Mouse (Mus musculus) induced T-regulatory cell, adult 2 months (primary cell): Measurements from ENCODE around the gene Selplg.

Experiments used
- DNase-seq: peaks from one replicate; pipeline ENCODE4 v3.0.0-alpha.2; 2012; ENCODE audit warnings: low read depth

Selplg gene

DNA sequence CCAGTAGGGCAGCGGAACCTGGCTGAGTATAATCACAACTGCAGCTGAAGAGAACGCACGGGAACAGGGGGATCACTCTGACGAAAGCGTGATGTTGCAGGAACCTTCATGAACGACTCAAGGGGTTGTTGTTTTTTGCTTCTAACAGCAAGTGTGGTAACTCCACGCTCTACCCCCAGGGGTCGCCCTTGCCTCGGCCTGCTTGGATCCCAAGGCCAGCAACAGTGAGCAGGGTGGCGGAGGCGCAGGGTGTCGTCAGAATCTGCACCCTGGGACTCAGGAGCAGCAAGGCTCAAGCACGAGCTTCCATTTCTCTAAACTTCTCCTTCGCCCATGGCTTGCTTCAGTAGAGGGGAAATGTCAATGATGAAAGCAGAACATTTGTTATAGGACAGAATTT is 22.1 kb upstream of the Selplg start:
- peak; percentile 88 for DNase-seq

DNA sequence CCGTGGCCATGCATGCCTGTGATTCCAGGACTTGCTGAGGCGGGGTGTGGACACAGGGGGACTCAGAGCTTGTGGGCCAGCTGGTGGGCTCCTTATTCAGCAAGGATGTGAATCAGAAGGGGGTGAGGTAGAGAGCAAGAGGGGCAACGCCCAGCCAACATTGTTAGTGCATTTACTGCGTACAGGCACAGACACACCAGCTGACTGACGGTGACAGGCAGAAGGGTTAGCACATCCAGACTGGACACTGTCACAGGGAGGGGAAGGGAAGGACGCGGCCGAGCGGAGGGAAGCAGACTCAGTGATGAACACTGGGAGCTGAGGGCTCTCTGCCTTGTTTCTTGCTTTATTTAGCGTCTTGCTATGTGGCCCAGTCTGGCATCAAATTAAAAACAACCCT is 21.1 kb upstream of the Selplg start:
- no peak for DNase-seq

- no peak for DNase-seq
Observed at GRCm38 (mm10) chr5:113852463-113852862, 20.0 kb upstream of the Selplg start.

DNA sequence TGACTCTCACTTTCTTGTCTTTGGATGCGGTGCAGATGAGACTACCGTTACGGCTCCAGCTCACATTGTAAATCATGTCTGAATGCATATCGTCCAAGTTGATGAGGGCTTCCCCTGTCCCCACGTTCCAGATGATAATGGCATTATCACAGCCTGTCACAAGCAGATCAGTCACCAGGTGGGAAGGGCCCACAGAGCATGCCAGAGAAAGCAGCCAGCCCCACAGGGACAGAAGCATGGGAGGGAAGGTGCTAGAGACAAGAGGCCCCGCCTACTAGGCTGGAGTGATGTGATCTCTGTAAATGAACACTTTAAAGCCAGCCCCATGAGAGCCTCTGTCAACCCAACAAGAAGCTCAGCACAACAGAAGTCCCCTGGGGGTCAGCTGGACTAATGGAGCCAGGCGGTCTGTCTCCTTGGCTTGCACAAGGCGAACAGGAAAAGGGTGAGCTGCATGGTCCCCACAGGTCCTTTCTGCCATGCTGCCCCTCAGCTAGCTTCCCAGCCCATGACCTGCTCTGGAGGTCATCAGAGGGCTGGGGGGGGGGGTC is 18.3 kb upstream of the Selplg start:
- no peak for DNase-seq

GRCm38 (mm10) chr5:113847636-113848035 is 15.2 kb upstream of the Selplg start:
- no peak for DNase-seq

DNA sequence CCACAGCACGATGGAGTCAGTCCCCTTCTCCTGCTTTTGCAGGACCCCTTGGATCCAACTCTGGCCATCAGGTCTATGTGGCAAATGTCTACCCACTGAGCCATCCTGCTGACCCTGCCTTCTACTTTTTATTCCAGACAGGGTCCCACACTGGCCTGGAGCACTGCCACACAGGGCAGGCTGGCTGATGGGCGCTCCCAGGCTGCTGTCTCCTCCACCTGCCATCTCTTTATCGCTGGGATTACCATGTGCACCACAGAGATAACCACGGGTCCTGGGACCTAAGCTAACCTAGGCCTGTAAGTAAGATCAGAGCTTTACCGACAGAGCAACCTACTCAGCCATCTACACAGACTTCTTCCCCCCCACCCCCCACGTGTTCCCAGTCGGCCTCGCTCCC is 14.2 kb upstream of the Selplg start:
- no peak for DNase-seq

DNA sequence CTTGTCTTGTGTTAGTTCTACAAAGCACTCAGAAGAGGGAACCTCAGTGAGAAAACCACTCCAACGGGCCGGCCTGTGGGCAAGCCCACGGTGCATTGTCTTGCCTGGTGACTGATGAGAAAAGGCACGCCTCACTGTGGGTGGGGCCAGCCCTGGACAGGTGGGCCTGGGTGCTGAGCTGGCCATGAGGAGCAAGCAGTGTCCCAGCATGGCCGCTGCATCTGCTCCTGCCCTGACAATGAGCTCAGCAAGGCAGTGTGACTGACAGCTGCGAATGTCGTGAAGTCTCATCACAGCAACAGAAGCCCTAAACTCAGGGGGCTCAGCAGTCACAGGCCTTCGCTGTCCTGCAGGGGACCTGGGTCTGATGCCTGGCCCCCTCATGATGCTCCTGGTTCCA is 13.2 kb upstream of the Selplg start:
- no peak for DNase-seq

GRCm38 (mm10) chr5:113844721-113845120 is 12.3 kb upstream of the Selplg start:
- DNase-seq: peak; percentile 94

- no peak for DNase-seq
Observed at GRCm38 (mm10) chr5:113844106-113844505, 11.7 kb upstream of the Selplg start.

GRCm38 (mm10) chr5:113842906-113843305 is 10.5 kb upstream of the Selplg start:
- DNase-seq: no peak

- peak; percentile 71 for DNase-seq
Observed at GRCm38 (mm10) chr5:113842244-113842643, 9.8 kb upstream of the Selplg start.

GRCm38 (mm10) chr5:113841243-113842225 is 9.1 kb upstream of the Selplg start:
- peak; percentile 69 for DNase-seq

DNA sequence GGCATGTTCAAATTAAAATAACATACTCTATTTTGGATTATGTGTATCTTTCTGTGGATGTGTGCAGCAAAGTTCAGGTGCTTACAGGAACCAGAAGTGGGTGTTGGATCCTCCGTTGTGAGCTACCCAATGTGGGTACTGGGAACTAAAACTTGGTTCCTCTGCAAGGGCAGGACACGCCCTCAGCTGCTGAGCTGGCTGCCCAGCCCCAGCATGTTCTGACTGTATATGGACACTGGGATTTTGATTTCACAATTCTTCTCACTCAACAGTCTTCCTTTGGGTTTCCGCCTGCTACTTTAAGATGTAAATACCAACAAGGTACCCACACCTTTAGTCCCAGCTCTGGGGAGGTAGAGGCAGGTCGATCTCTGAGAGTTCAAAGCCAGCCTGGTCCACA is 8.0 kb upstream of the Selplg start:
- no peak for DNase-seq

DNA sequence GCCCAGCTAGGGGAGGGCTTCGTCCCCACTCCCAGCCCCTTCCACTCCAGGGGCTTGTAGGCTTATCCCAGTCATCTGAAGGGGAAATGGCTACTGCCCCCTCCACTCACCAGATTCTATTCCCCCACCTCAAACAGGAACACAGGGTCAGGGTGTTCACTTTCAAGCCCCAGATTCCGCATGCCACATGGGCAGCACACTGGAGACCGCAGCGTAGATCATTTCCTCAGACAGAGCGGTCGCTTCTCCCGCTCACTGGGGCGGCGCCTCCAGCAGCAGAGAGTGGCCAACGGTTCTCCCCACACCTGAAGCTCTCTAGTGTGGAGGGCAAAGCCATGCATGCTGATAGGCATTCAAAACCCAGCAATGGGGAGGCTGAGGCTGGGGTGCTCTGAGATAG is 4.5 kb upstream of the Selplg start:
- DNase-seq: peak; percentile 56

DNA sequence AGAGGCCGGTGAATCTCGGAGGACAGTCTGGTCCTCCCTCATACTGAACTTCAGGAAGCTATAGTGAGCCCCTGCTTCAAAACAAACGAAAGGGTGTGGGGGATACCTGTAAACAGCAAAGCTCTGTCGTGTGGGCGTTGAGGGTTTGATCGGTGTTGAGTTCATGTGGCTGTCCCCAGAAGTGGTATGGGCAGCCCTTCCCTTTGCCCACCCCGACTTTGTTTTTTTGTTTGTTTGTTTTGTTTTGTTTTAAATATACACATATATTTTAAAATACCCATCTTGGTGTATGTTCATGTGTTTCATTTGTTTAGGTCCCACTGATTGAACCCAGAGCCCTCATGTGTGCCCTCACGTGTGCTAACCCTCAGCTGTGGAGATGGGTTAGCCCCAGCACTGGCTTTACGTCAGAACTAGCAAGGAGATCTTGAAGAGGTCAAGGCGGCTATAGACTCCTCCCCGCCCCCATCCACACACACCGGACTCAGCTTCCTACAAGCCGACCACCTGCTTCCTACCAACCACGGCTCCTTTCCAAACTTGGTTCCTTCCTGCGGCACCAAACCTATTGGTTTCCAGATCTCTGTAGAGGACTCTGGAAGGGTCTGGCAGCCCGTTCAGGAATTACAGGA is 988 bp upstream of the Selplg start:
- DNase-seq: peak; percentile 70

GRCm38 (mm10) chr5:113831741-113832140 is 703 bp downstream of the Selplg start:
- peak; percentile 67 for DNase-seq

DNA sequence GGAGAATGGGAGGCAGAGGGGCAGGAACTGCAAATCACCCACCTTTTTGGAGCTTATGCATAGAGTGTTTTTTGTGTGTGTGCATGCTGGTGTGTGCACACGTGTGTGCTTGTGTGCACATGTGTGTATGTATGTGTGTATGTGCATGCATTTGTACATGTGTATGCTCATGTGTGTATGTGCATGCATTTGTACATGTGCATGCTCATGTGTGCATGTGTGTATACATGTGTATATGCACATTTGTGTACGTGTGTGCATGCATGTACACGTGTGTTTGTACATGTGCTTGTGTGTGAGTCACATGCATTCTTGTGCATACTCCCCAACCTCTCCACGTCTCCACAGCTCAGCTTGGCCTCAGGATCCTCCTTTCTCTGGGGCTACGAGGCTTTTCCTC is 1.6 kb downstream of the Selplg start:
- DNase-seq: no peak

GRCm38 (mm10) chr5:113830292-113830643 is 2.2 kb downstream of the Selplg start:
- DNase-seq: peak; percentile 96

DNA sequence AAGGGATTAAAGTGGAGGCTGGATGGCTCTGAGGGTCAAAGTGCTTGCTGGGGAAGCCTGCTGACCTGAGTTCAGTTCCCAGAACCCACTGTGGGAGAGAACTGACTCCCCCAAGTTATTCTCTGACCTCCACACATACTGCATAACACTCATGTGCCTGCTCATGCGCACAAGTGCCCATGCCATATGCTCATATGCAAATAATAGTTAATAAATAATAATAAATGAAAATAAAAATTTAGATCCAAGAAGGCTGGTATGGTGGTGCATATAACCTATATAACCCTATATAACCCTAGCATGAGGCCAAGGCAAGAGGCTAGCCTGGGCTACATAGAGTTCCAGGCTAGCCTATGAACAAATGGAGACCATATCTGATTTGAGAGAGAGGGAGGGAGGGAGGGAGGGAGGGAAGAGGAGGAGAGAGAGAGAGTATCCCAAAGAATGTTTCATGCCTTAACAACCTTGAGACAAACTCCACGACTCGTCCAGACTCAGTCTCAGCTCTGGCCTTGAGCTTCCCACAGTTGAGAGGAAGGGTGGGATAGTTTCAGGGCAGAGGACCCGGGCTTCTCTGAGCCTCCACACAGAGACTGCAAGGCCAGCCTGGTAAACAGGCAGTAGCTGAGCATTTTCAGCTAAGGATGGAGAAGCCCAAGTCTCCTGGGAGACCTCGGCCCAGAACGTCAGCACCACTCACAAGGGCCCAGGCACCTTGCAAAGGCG is 2.7 kb downstream of the Selplg start:
- DNase-seq: peak; percentile 67

- DNase-seq: peak; percentile 84
Observed at GRCm38 (mm10) chr5:113828481-113828880, 4.0 kb downstream of the Selplg start.

DNA sequence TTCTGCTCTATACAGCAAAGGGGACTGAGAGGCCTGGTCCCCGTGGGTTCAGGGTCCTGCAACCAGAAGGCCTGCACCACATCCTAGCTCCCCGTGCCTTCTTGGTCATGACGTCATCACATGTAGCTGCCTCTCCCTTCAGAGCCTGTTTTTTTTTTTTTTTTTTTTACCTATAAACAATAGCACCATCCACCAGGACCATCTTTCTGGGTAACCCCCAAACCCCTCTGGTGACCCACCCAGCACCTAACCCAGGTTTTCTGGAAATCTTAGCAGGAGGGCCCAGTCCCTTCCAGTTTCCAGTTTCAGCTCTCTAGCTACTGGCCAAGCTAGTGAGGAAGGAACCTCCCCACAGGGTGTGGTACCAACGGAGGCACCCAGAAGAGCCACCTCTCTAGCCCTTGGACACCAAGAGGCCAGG is 4.4 kb downstream of the Selplg start:
- DNase-seq: peak; percentile 84

DNA sequence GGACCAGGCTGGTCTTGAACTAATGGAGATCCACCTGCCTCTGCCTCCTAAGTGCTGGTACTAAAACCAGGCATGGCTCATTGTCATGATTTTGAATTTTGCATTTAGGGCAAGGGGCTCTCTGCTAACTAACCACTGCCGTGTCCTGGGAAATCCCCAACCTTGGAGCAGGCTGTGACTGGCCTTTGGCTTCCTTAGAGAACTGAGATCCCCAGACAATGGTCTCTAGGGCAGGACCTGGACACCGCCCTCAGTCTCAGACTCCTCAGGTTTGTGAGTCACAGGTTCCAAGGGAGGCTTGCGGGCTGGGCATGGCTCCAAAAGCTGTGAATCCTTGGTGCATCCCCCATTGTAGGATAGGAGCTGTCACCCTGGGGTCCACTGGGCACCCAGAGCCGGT is 5.8 kb downstream of the Selplg start:
- peak; percentile 76 for DNase-seq
